Mouse (Mus musculus) lung, postnatal 4 days (tissue): ENCODE data around the gene Adig.

Source experiments
- DNase-seq, 2 experiments: peaks; one replicate each; pipeline ENCODE4 v3.0.0; 2021

The Adig gene

GRCm38 (mm10) chr2:158545266-158545665 is 42.9 kb downstream of the Adig start:
- DNase-seq: no peak

GRCm38 (mm10) chr2:158546751-158547150 is 44.3 kb downstream of the Adig start:
- DNase-seq: peak; percentile 71 to 83

GRCm38 (mm10) chr2:158550067-158550466 is 47.7 kb downstream of the Adig start:
- peak; percentile 61 to 78 for DNase-seq

- no peak for DNase-seq
Observed at GRCm38 (mm10) chr2:158554366-158554765, 52.0 kb downstream of the Adig start.

GRCm38 (mm10) chr2:158555252-158555651 is 52.8 kb downstream of the Adig start:
- DNase-seq: peak; percentile 52 to 60

- DNase-seq: no peak
Observed at GRCm38 (mm10) chr2:158555812-158556211, 53.4 kb downstream of the Adig start.

GRCm38 (mm10) chr2:158556225-158556624 is 53.8 kb downstream of the Adig start:
- peak; percentile 45 to 77 for DNase-seq

- DNase-seq: no peak
Observed at GRCm38 (mm10) chr2:158556750-158557149, 54.3 kb downstream of the Adig start.
